Mouse (Mus musculus) lung, postnatal 0 days (tissue): ENCODE data around the gene Cdk15. TPM values are rescaled to one million over a fixed set of nuclear protein-coding genes. Genes with fewer than 3 reads are reported as not detected.
A peak's percentile ranks its signal among the peaks of the same experiment; 100 is the strongest.

Experiments used
- ATAC-seq: fragments of 200-750 bp; cut with Nextera tagmentation; 2 replicates; pipeline ENCODE4 v1.8.0; 2017; ENCODE audit warnings: moderate library complexity
- DNase-seq: peaks from one replicate; pipeline ENCODE4 v3.0.0-alpha.2; 2016; ENCODE audit warnings: low spot score
- H3K27ac ChIP-seq: fragments of 300-500 bp; sonication (generic); 2 replicates; pipeline ENCODE4 v1.5.1; 2014; ENCODE audit warnings: antibody characterized with exemption, mild to moderate bottlenecking, low read length, mixed read lengths
- H3K27me3 ChIP-seq: fragments of 300-500 bp; sonication (generic); replicated peaks from 2 replicates; pipeline ENCODE4 v1.6.1; 2014; ENCODE audit warnings: low read length, mixed read lengths; ENCODE audit not compliant: insufficient read depth
- H3K36me3 ChIP-seq: fragments of 300-500 bp; sonication (generic); 2 replicates; pipeline ENCODE4 v1.6.1; 2014; ENCODE audit warnings: low read length, mixed read lengths; ENCODE audit not compliant: insufficient read depth
- H3K4me1 ChIP-seq: fragments of 300-500 bp; sonication (generic); 2 replicates; pipeline ENCODE4 v1.6.1; 2014; ENCODE audit warnings: antibody characterized with exemption, low read depth, low read length, mixed read lengths; ENCODE audit not compliant: insufficient read depth
- H3K4me2 ChIP-seq: fragments of 300-500 bp; sonication (generic); replicated peaks from 2 replicates; pipeline ENCODE4 v1.6.1; 2014; ENCODE audit warnings: low read depth, mild to moderate bottlenecking, low read length, moderate library complexity, mixed read lengths
- H3K4me3 ChIP-seq: fragments of 300-500 bp; sonication (generic); 2 replicates; pipeline ENCODE4 v1.5.1; 2014; ENCODE audit warnings: low read depth, low read length
- H3K9ac ChIP-seq: fragments of 300-500 bp; sonication (generic); replicated peaks from 2 replicates; pipeline ENCODE4 v1.6.1; 2014; ENCODE audit warnings: low read depth, mild to moderate bottlenecking
- H3K9me3 ChIP-seq: fragments of 300-500 bp; sonication (generic); 2 replicates; pipeline ENCODE4 v1.6.1; 2016; ENCODE audit warnings: low read length, mixed read lengths
- CTCF ChIP-seq: IDR thresholded peaks from 2 replicates; pipeline ENCODE4 v1.5.1; 2016; ENCODE audit warnings: antibody characterized with exemption, mild to moderate bottlenecking
- EP300 ChIP-seq: IDR thresholded peaks from 2 replicates; pipeline ENCODE4 v1.6.1; 2016; ENCODE audit warnings: antibody characterized with exemption, mild to moderate bottlenecking, control low read depth
- WGBS: fragments of 180-500 bp; shearing (Covaris S2); extraction: QIAGEN DNeasy Blood & Tissue Kit; methylation state at CpG from one replicate; pipeline ENCODE4 v1.1.7; 2014; 5-methylcytosine and 5-hydroxymethylcytosine counted together
- polyA plus RNA-seq: library from polyadenylated mRNA; unstranded; fragments of >200 nt; fragmentation: Nextera tagmentation; extraction: Ambion mirVana; gene quantifications from 2 replicates; pipeline ENCODE4 v1.2.1, GENCODE M21; 2015

Gene Cdk15
- polyA plus RNA-seq, 1 experiment from 2014 or later, result 0.13 TPM

- no peaks in the 10 kb centered on the region for H3K9me3 ChIP-seq
- H3K4me2 ChIP-seq, result no peak overlapping the region
- no peak overlapping the region for H3K9ac ChIP-seq
- TF ChIP-seq EP300 (no peak), CTCF (no peak)
- H3K36me3 ChIP-seq, result no peaks in the 10 kb centered on the region
- no peaks in the 10 kb centered on the region for H3K4me1 ChIP-seq
- no peak overlapping the region for H3K4me3 ChIP-seq
- no peak overlapping the region for H3K27ac ChIP-seq
- DNase-seq (no peak), ATAC-seq (no peak)
- WGBS, result 43% methylated on average over 8 of the region's 8 CpGs
- no peaks in the 10 kb centered on the region for H3K27me3 ChIP-seq
These were observed 12.2 kb downstream of the Cdk15 start for GRCm38 (mm10) chr1:59268931-59269330.

GRCm38 (mm10) chr1:59269466-59269865 is 12.8 kb downstream of the Cdk15 start:
- H3K27ac ChIP-seq, result no peak overlapping the region
- TF ChIP-seq EP300, result no peak
- no peak for TF ChIP-seq CTCF
- no peaks in the 10 kb centered on the region for H3K4me1 ChIP-seq
- no peaks in the 10 kb centered on the region for H3K36me3 ChIP-seq
- no peak overlapping the region for H3K9ac ChIP-seq
- 83% methylated on average over 6 of the region's 6 CpGs for WGBS
- no peak overlapping the region for H3K4me2 ChIP-seq
- DNase-seq (no peak), ATAC-seq (no peak)
- no peak overlapping the region for H3K4me3 ChIP-seq
- no peaks in the 10 kb centered on the region for H3K9me3 ChIP-seq
- no peaks in the 10 kb centered on the region for H3K27me3 ChIP-seq

- Histone ChIP-seq H3K27me3 (no peaks in the 10 kb centered on the region), H3K9me3 (no peaks in the 10 kb centered on the region), H3K9ac (no peak overlapping the region), H3K36me3 (no peaks in the 10 kb centered on the region), H3K4me3 (no peak overlapping the region), H3K4me1 (no peaks in the 10 kb centered on the region), H3K4me2 (no peak overlapping the region), H3K27ac (no peak overlapping the region)
- whole genome bisulfite sequencing, result 44% methylated on average over 20 of the region's 20 CpGs
- no peak for TF ChIP-seq EP300
- TF ChIP-seq CTCF, result no peak
- DNase-seq, result no peak
- no peak for ATAC-seq
These were observed 13.4 kb downstream of the Cdk15 start for GRCm38 (mm10) chr1:59269951-59270689.

- Histone ChIP-seq H3K4me3 (no peak overlapping the region), H3K36me3 (no peaks in the 10 kb centered on the region), H3K9ac (no peak overlapping the region), H3K27ac (no peak overlapping the region), H3K9me3 (no peaks in the 10 kb centered on the region), H3K4me2 (no peak overlapping the region), H3K4me1 (no peaks in the 10 kb centered on the region), H3K27me3 (no peaks in the 10 kb centered on the region)
- TF ChIP-seq EP300, result no peak
- TF ChIP-seq CTCF, result no peak
- no peak for ATAC-seq
- 70% methylated on average over 3 of the region's 3 CpGs for WGBS
- DNase-seq, result no peak
These were observed 15.5 kb downstream of the Cdk15 start for GRCm38 (mm10) chr1:59272189-59272588.

- no peak overlapping the region for H3K27ac ChIP-seq
- H3K9me3 ChIP-seq, result no peaks in the 10 kb centered on the region
- H3K36me3 ChIP-seq, result no peaks in the 10 kb centered on the region
- H3K4me3 ChIP-seq, result no peak overlapping the region
- TF ChIP-seq EP300, result no peak
- TF ChIP-seq CTCF, result no peak
- ATAC-seq (no peak), DNase-seq (no peak)
- no peaks in the 10 kb centered on the region for H3K4me1 ChIP-seq
- no peaks in the 10 kb centered on the region for H3K27me3 ChIP-seq
- no peak overlapping the region for H3K4me2 ChIP-seq
- H3K9ac ChIP-seq, result no peak overlapping the region
- 81% methylated on average over 5 of the region's 5 CpGs for WGBS
These were observed 29.2 kb downstream of the Cdk15 start for GRCm38 (mm10) chr1:59285880-59286279.

GRCm38 (mm10) chr1:59286316-59286850 is 29.7 kb downstream of the Cdk15 start:
- Histone ChIP-seq H3K4me1 (no peaks in the 10 kb centered on the region), H3K36me3 (no peaks in the 10 kb centered on the region), H3K27ac (no peak overlapping the region), H3K4me2 (no peak overlapping the region), H3K4me3 (no peak overlapping the region), H3K9me3 (no peaks in the 10 kb centered on the region), H3K9ac (no peak overlapping the region), H3K27me3 (no peaks in the 10 kb centered on the region)
- 72% methylated on average over 13 of the region's 13 CpGs for WGBS
- TF ChIP-seq CTCF (peak; percentile 39), EP300 (no peak)
- DNase-seq (peak; percentile 13), ATAC-seq (no peak)
